Mouse (Mus musculus): ENCODE measurements at regions not wholly inside any gene's neighbourhood (a gene's known extent, or its start where the extent isn't known, plus 50 kb on each side); places are given as distances from the start of the nearest gene placed in this dataset.

- DNase-seq (ENCODE audit: low spot score), result no peak
These were observed 215.6 kb downstream of the Cog6 start for GRCm38 (mm10) chr3:52801446-52801845.

GRCm38 (mm10) chr3:52800673-52801072, 216.4 kb downstream of the Cog6 start:
- DNase-seq (ENCODE audit: low spot score), result peak; percentile 4

- no peak for DNase-seq (ENCODE audit: low spot score)
These were observed 219.2 kb downstream of the Cog6 start for GRCm38 (mm10) chr3:52797801-52798200.

GRCm38 (mm10) chr3:52797164-52797563, 219.9 kb downstream of the Cog6 start:
- DNase-seq (ENCODE audit: low spot score), result no peak

GRCm38 (mm10) chr3:52794218-52794617, 222.8 kb downstream of the Cog6 start:
- DNase-seq (ENCODE audit: low spot score), result no peak

GRCm38 (mm10) chr3:52792801-52793200, 224.2 kb downstream of the Cog6 start:
- no peak for DNase-seq (ENCODE audit: low spot score)

GRCm38 (mm10) chr3:52792121-52792520, 224.9 kb downstream of the Cog6 start:
- no peak for DNase-seq (ENCODE audit: low spot score)

- DNase-seq (ENCODE audit: low spot score), result no peak
These were observed 226.1 kb downstream of the Cog6 start for GRCm38 (mm10) chr3:52790942-52791341.

GRCm38 (mm10) chr3:52787964-52788760, 228.9 kb downstream of the Cog6 start:
- DNase-seq (ENCODE audit: low spot score), result no peak

- no peak for DNase-seq (ENCODE audit: low spot score)
These were observed 231.4 kb downstream of the Cog6 start for GRCm38 (mm10) chr3:52785595-52785994.

GRCm38 (mm10) chr3:52784476-52784875, 232.6 kb downstream of the Cog6 start:
- no peak for DNase-seq (ENCODE audit: low spot score)

GRCm38 (mm10) chr3:52782576-52782975, 234.5 kb downstream of the Cog6 start:
- DNase-seq (ENCODE audit: low spot score), result no peak

GRCm38 (mm10) chr3:52781521-52781920, 235.5 kb downstream of the Cog6 start:
- DNase-seq (ENCODE audit: low spot score), result no peak

GRCm38 (mm10) chr3:52780356-52780755, 236.7 kb downstream of the Cog6 start:
- no peak for DNase-seq (ENCODE audit: low spot score)

GRCm38 (mm10) chr3:52775875-52776274, 241.2 kb downstream of the Cog6 start:
- DNase-seq (ENCODE audit: low spot score), result no peak

GRCm38 (mm10) chr3:52775156-52775555, 241.9 kb downstream of the Cog6 start:
- DNase-seq (ENCODE audit: low spot score), result no peak

GRCm38 (mm10) chr3:52774734-52775133, 242.3 kb downstream of the Cog6 start:
- no peak for DNase-seq (ENCODE audit: low spot score)

GRCm38 (mm10) chr3:52767276-52767675, 249.8 kb downstream of the Cog6 start:
- DNase-seq (ENCODE audit: low spot score), result no peak

GRCm38 (mm10) chr3:52766841-52767240, 250.2 kb downstream of the Cog6 start:
- DNase-seq (ENCODE audit: low spot score), result no peak

GRCm38 (mm10) chr3:52764166-52764565, 252.9 kb downstream of the Cog6 start:
- DNase-seq (ENCODE audit: low spot score), result no peak

- DNase-seq (ENCODE audit: low spot score), result no peak
These were observed 253.4 kb downstream of the Cog6 start for GRCm38 (mm10) chr3:52763660-52764059.

- no peak for DNase-seq (ENCODE audit: low spot score)
These were observed 254.5 kb downstream of the Cog6 start for GRCm38 (mm10) chr3:52762549-52762948.

GRCm38 (mm10) chr3:52759846-52760245, 257.2 kb downstream of the Cog6 start:
- no peak for DNase-seq (ENCODE audit: low spot score)

- peak; percentile 75 for DNase-seq (ENCODE audit: low spot score)
These were observed 258.5 kb downstream of the Cog6 start for GRCm38 (mm10) chr3:52758561-52758960.
